Mouse (Mus musculus): ENCODE data around the gene Olfr968. TPM values are rescaled to one million over a fixed set of nuclear protein-coding genes. Genes with fewer than 3 reads are reported as not detected.

The Olfr968 gene
- total and polyA plus RNA-seq, 3 experiments, result not detected

GRCm38 (mm10) chr9:39740741-39741140, 42.3 kb downstream of the Olfr968 start:
- Histone ChIP-seq H3K27ac (ENCODE audit: control insufficient read depth, low read depth, low read length) (no peak overlapping the region), H3K27me3 (ENCODE audit: control insufficient read depth in 1 of 2, insufficient read depth in 2 of 2, low read length in 2 of 2) (no peaks in the 10 kb centered on the region), H3K79me2 (ENCODE audit: control insufficient read depth, insufficient read depth, low read length, poor library complexity) (no peaks in the 10 kb centered on the region), H3K36me3 (ENCODE audit: control insufficient read depth in 1 of 2, insufficient read depth in 2 of 2, low read length in 2 of 2) (no peaks in the 10 kb centered on the region), H3K4me1 (ENCODE audit: control insufficient read depth in 1 of 2, insufficient read depth in 2 of 2, low read length in 2 of 2) (no peaks in the 10 kb centered on the region), H3K9ac (ENCODE audit: control insufficient read depth, low read depth, low read length, poor library complexity, severe bottlenecking) (no peak overlapping the region), H3K9me3 (replicated peaks; ENCODE audit: insufficient read depth, low read length) (no peaks in the 10 kb centered on the region), H3K4me3 (ENCODE audit: control insufficient read depth in 1 of 2, insufficient read depth in 1 of 2, low read depth in 2 of 2, low read length in 2 of 2) (no peak overlapping the region)
- DNase-seq (ENCODE audit: low read depth, low spot score), result no peak
- TF ChIP-seq MAFK (IDR thresholded peaks at IDR 0.05; ENCODE audit: borderline replicate concordance, low read depth, low read length), result no peak
- no peak for TF ChIP-seq SIN3A (IDR thresholded peaks at IDR 0.05; ENCODE audit: low read length)
- no peak for TF ChIP-seq CHD2 (IDR thresholded peaks at IDR 0.05; ENCODE audit: low read length)
- TF ChIP-seq JUND (IDR thresholded peaks at IDR 0.05; ENCODE audit: low read depth, low read length), result no peak
- no peak for TF ChIP-seq RAD21 (IDR thresholded peaks at IDR 0.05; ENCODE audit: low read depth, low read length)
- TF ChIP-seq SMC3 (IDR thresholded peaks at IDR 0.05; ENCODE audit: low read depth, low read length), result no peak
- no peak for TF ChIP-seq CTCF (IDR thresholded peaks at IDR 0.05 in 2 of 3, conservative IDR thresholded peaks at IDR 0.05 in 1 of 3; ENCODE audit: control insufficient read depth in 1 of 3, insufficient read depth in 1 of 3, low read depth in 2 of 3, low read length in 3 of 3, poor library complexity in 1 of 3, severe bottlenecking in 1 of 3)
- no peak for TF ChIP-seq ZKSCAN1 (IDR thresholded peaks at IDR 0.05; ENCODE audit: low read depth, low read length)
- no peak for TF ChIP-seq ELF1 (IDR thresholded peaks at IDR 0.05; ENCODE audit: low read depth, low read length)
- no peak for TF ChIP-seq GATA1 (IDR thresholded peaks at IDR 0.05; ENCODE audit: low read depth, low read length)

GRCm38 (mm10) chr9:39730678-39731077, 52.4 kb downstream of the Olfr968 start, which contains the start of gene Olfr150:
TSS of gene Olfr150 (plus strand) at chr9:39730978.
- H3K27me3 ChIP-seq (ENCODE audit: control insufficient read depth in 1 of 2, insufficient read depth in 2 of 2, low read length in 2 of 2), result no peaks in the 10 kb centered on the region
- H3K4me3 ChIP-seq (ENCODE audit: control insufficient read depth in 1 of 2, insufficient read depth in 1 of 2, low read depth in 2 of 2, low read length in 2 of 2), result no peak within 1 kb of the TSS
- H3K27ac ChIP-seq (ENCODE audit: control insufficient read depth, low read depth, low read length), result no peak within 1 kb of the TSS
- no peak for TF ChIP-seq SMC3 (IDR thresholded peaks at IDR 0.05; ENCODE audit: low read depth, low read length)
- TF ChIP-seq USF2 (IDR thresholded peaks at IDR 0.05; ENCODE audit: borderline replicate concordance in 1 of 2, insufficient read depth in 1 of 2, low read depth in 1 of 2, low read length in 2 of 2), result no peak
- TF ChIP-seq CHD2 (IDR thresholded peaks at IDR 0.05; ENCODE audit: low read length), result no peak
- TF ChIP-seq EP300 (IDR thresholded peaks at IDR 0.05; ENCODE audit: low read depth in 1 of 2, low read length in 2 of 2), result no peak
- no peak for TF ChIP-seq ZNF384 (IDR thresholded peaks at IDR 0.05; ENCODE audit: low read depth, low read length)
- no peak for TF ChIP-seq RCOR1 (IDR thresholded peaks at IDR 0.05; ENCODE audit: low read depth, low read length)
- TF ChIP-seq NRF1 (IDR thresholded peaks at IDR 0.05; ENCODE audit: insufficient read depth, low read depth, low read length, poor library complexity, severe bottlenecking), result no peak
- no peak for TF ChIP-seq E2F4 (IDR thresholded peaks at IDR 0.05; ENCODE audit: borderline replicate concordance, low read depth, low read length)
- no peak for TF ChIP-seq TAL1 (IDR thresholded peaks at IDR 0.05; ENCODE audit: low read length)
- no peak for TF ChIP-seq RAD21 (IDR thresholded peaks at IDR 0.05; ENCODE audit: low read depth, low read length)
- no peak for TF ChIP-seq TBP (IDR thresholded peaks at IDR 0.05; ENCODE audit: low read depth, low read length)
- no peak for TF ChIP-seq MYC (IDR thresholded peaks at IDR 0.05; ENCODE audit: low read depth, low read length)
- no peak for TF ChIP-seq UBTF (IDR thresholded peaks at IDR 0.05; ENCODE audit: borderline replicate concordance, insufficient read depth, low read depth, low read length)
- no peak for TF ChIP-seq MXI1 (IDR thresholded peaks at IDR 0.05; ENCODE audit: low read depth, low read length)
- TF ChIP-seq GABPA (IDR thresholded peaks at IDR 0.05; ENCODE audit: low read depth, low read length), result no peak
- TF ChIP-seq HCFC1 (IDR thresholded peaks at IDR 0.05; ENCODE audit: low read depth, low read length), result no peak
- H3K36me3 ChIP-seq (ENCODE audit: control insufficient read depth in 1 of 2, insufficient read depth in 2 of 2, low read length in 2 of 2), result no peaks in the 10 kb centered on the region
- no peaks in the 10 kb centered on the region for H3K4me1 ChIP-seq (ENCODE audit: control insufficient read depth in 1 of 2, insufficient read depth in 2 of 2, low read length in 2 of 2)
- no peak for DNase-seq (ENCODE audit: low read depth, low spot score)
- H3K9me3 ChIP-seq (replicated peaks; ENCODE audit: insufficient read depth, low read length), result no peaks in the 10 kb centered on the region
- no peaks in the 10 kb centered on the region for H3K79me2 ChIP-seq (ENCODE audit: control insufficient read depth, insufficient read depth, low read length, poor library complexity)
- no peak within 1 kb of the TSS for H3K9ac ChIP-seq (ENCODE audit: control insufficient read depth, low read depth, low read length, poor library complexity, severe bottlenecking)
